Mouse (Mus musculus) embryo, embryonic 11.5 days (tissue): ENCODE measurements at regions not wholly inside any gene's neighbourhood (a gene's known extent, or its start where the extent isn't known, plus 50 kb on each side); places are given as distances from the start of the nearest gene placed in this dataset.

Experiments
- DNase-seq: peaks from one replicate; pipeline ENCODE4 v3.0.0-alpha.2; 2012; ENCODE audit warnings: low read depth, low spot score

DNA sequence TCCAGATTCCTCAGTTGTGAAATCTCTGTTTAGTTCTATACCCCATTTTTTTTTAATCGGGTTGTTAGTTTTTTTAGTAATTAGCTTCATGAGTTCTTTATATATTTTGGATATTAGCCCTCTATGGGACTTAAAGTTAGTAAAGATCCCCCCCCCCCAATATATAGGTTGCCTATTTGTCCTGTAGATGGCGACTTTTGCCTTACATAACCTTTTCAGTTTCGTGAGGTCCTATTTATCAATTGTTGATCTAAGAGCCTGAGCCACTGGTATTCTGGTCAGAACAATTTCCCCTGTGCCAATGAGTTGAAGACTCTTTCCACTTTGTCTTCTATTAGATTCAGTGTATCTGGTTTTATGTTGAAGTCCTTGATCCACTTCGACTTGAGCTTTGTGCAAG is 80.0 kb upstream of the Hpgds start:
- DNase-seq = no peak

DNA sequence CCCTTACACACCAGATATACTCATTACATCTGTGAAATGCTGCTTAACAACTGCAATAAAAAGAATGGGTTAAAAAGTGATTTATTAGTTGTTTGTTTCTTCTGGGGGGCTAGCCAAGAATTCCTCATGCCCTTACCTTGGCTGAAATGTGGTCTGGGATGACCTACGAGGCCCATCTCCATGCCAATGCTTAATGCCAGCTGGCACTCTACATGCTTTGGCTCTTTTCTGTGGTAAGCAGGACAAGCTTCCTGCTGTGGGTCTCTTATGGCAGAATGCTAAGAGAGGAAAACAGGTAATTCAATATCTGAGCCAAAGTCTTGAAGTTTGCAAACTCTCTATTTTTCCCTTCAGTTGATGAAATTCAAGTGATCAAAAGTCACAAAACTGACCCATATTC is 117.9 kb upstream of the Hpgds start:
- DNase-seq = no peak

DNA sequence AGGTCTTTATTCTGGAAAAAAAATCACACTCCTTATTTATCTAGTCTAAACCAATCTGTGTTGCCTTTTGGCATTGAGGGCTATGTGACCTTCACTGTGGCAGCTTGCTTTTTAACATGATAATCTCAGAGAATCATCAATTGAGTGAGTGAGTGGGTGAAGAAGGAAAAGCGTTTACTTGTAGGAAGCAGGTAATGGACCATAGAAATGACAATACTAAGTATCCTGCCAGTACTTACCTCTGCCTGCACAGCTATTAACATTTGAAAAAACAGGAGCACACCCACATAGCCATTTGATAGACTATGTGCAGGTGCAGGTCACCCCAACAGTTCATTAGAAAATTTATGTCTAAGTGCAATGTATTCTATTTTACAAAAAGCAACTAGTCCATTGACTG is 110.2 kb upstream of the C130060K24Rik start:
- DNase-seq = no peak

DNA sequence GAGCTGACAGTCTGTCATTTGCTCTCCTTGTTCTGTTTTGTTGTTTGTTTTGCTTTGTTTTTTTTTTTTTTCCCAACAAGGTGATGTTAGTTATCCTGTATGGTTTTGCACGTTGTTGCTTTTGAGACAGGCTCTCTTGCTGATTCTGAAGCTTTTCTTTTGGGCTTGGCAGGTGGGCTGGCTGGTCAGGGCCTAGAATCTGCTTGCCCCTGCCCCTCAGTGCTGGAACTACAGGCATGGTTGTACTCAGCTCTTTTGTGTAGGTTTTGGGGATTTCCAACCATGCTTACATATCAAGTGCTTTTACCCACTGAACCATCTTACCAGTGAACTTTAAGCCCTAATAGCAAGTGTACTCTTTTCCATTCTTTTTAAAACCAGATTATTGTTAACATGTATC is 70.7 kb upstream of the C130060K24Rik start:
- no peak for DNase-seq

DNA sequence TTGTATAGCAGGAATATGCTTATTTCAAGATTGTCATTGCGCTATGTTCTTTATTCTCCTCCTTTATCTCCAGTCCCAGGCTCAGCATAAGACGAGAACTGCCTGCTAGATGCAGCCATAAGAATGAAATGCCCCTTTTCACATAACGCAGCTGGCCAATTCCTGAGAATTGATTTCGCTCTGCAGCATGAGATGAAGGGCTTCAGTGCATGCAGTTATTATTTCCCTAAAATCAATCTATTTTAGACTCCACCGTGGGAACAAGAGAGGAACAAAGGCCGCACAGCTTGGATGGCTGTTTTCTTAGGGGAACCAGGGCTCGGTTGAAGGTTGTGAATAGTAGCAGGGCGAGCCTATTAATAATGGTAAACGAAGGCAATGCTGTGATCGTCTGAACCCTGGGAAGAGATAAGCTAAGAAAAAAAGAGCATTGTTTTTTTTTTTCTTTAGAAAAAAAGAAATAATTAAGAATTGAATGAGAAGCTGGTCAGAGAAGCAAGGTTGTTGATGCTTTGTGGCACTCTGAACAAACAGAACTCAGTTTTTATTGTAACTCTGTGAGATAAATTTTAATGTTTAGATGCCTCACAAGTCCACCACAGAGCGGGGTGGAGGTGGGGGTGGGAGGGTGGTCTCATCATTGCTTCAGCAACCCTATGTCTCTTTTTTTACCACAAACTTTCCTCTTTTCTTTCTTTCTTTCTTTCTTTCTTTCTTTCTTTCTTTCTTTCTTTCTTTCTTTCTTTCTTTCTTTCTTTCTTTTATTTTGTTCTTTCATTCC is 69.9 kb upstream of the C130060K24Rik start:
- DNase-seq = peak; percentile 2

DNA sequence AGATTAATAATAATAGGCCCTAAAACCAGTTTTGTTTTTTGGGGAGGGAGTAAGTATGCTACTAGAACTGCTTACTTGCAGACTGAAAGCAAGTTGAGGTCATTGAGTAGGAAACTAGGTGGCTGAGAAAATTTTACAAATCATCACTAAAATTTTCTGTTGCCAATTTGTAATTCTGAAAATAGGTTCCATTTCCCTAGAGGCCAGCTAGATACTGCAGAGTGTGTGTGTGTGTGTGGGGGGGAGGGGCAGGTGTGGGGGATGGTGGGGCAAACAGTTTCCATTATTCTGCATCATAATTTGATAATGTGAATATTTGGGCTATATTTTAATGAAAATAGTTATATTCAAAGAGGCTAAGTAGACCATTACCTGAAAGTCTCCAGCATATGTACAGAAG is 69.1 kb upstream of the C130060K24Rik start:
- no peak for DNase-seq
